Mouse (Mus musculus): ENCODE data around the gene Slc44a1. TPM values are rescaled to one million over a fixed set of nuclear protein-coding genes. Genes with fewer than 3 reads are reported as not detected.

The Slc44a1 gene
- total RNA-seq, 1 experiment from 2014 or later = 63.9 TPM

- ATAC-seq (ENCODE audit: extremely low read depth, insufficient number of reproducible peaks, low FRiP score, poor library complexity, severe bottlenecking) = no peak
Observed at GRCm38 (mm10) chr4:53630963-53631315, 190.7 kb downstream of the Slc44a1 start.

DNA sequence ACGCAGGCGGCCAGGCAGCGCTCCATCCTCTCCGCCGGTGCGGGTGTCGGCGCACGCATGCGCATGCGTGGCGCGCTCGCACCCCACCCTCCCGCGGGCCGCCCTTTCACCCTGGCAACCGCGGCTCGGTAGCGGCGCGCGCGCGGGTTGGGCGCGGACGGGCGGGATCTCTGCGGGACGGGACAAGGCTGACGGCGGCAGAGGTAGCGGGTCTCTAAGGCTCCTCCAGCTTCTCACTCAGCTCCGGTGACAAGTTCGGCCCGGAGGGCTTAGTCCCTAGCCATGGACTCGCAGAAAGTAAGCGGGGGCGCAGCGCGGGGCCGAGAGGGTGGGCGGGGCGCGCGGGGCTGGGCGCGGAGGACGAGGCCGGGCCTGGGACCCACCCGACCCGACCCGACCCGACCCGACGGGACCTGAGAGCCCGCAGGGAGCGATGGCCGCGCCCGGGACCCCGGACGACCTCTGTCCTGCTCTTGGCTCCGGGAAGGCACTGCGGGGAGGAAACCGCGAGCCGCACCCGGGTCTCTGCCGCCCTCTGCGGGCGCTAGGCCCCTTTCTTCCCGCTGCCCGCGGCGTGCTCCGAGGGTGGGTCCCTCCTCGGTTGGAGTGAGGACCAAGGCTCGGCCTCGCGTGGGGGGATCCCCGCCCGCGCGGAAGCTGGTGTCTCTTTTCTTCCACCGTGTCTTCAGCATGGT is 191.2 kb downstream of the Slc44a1 start, which contains the start of gene Fsd1l:
Fsd1l (plus strand) TSS at position 156 of the 695 bp plus-strand sequence.
- ATAC-seq (ENCODE audit: extremely low read depth, insufficient number of reproducible peaks, low FRiP score, poor library complexity, severe bottlenecking) = no peak

GRCm38 (mm10) chr4:53632011-53632349 is 191.8 kb downstream of the Slc44a1 start:
- ATAC-seq (ENCODE audit: extremely low read depth, insufficient number of reproducible peaks, low FRiP score, poor library complexity, severe bottlenecking) = no peak

- no peak for ATAC-seq (ENCODE audit: extremely low read depth, insufficient number of reproducible peaks, low FRiP score, poor library complexity, severe bottlenecking)
Observed at GRCm38 (mm10) chr4:53635336-53635735, 195.1 kb downstream of the Slc44a1 start.

DNA sequence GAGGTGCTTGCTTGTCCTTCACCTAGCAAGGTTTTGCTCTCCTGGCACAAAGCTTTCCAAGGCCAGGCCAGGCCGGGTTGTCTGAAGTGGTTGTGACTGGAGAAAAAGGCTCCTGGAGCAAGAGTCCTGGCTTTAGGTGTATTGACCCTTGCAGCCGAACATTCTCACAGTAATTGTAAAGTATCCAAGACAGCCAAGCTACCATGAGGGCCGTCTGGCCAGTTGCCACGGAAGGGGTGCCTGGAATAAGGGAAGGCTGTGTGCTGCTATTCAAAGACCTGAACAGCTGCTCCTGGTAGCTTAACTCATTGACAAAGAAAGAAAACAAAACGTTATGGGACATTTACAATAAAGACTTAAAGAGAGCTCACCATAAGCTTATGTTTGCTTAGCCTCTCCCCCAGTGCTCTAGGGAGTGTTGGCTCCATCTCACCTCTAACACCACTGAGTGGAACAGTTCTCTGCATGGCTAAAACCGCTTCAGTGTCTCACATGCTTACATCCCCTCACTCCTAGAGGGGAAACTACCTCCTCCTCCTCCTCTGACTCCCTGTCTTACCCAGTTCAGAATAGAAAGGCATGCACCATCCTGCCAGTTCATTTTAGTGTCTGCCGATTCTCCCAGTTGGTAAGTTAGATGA is 197.2 kb downstream of the Slc44a1 start:
- no peak for ATAC-seq (ENCODE audit: extremely low read depth, insufficient number of reproducible peaks, low FRiP score, poor library complexity, severe bottlenecking)

DNA sequence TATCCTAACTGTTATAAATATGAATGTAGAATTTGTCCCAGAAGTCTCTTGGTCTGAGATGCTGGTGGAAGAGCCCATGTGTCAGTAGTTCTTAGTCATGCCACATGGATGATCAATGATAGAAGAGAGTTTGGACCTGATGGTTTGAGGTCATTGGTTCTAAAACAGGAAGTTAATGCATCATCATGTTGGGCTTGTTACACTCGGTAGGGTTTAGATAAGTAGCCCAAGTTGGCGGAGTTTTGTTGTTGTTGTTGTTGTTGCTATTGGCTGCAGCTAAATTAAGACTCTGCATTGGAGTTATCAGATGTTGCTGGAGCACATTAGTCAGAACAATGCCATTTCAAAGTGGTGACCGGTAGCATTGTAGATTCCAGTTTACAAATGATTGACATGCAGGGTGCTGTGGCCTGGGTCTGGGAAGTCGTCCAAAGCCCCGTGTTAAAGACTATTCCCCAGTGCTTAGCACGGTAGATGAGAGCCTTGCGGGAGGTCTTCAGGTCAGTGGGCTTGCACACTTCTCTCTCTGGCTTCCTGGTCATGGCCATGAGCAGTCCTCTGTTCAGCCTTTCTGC is 198.4 kb downstream of the Slc44a1 start:
- no peak for ATAC-seq (ENCODE audit: extremely low read depth, insufficient number of reproducible peaks, low FRiP score, poor library complexity, severe bottlenecking)

- ATAC-seq (ENCODE audit: extremely low read depth, insufficient number of reproducible peaks, low FRiP score, poor library complexity, severe bottlenecking) = no peak
Observed at GRCm38 (mm10) chr4:53658029-53658428, 217.8 kb downstream of the Slc44a1 start.

- no peak for ATAC-seq (ENCODE audit: extremely low read depth, insufficient number of reproducible peaks, low FRiP score, poor library complexity, severe bottlenecking)
Observed at GRCm38 (mm10) chr4:53660711-53661110, 220.5 kb downstream of the Slc44a1 start.

Other genes starting within 250 kb of the Slc44a1 start
- gene Fsd1l, start 191.1 kb downstream of the Slc44a1 start, total RNA-seq (2017) = 0.23 and 0.25 TPM in 2 replicates